Mouse (Mus musculus) granulocyte monocyte progenitor cell, adult 5-6 weeks (primary cell): ENCODE results near the gene Tmem30b. TPM values are rescaled to one million over a fixed set of nuclear protein-coding genes. Genes with fewer than 3 reads are reported as not detected.

Experiments used
- ATAC-seq: replicated peaks from 2 replicates; pipeline ENCODE4 v1.8.0; 2016; ENCODE audit warnings: mild to moderate bottlenecking, moderate TSS enrichment, inconsistent platforms; ENCODE audit not compliant: poor library complexity, severe bottlenecking
- total RNA-seq, 2 experiments: library from RNA; stranded (forward) in 1 of 2; stranded (reverse) in 1 of 2; fragments of 200-712, 200-1000 nt in 1 of 2; fragments of >200 nt in 1 of 2; fragmentation: Nextera tagmentation in 1 of 2; gene quantifications; 2 replicates each; pipeline ENCODE4 v1.2.3; 2014 to 2017

Tmem30b gene
- total RNA-seq (2014; fragmentation: Nextera tagmentation) = not detected in 2 replicates
- not detected in 2 replicates for total RNA-seq (2017)

GRCm38 (mm10) chr12:73546086-73546711, at the start of gene Tmem30b:
TSS of gene Tmem30b (minus strand) at chr12:73546392.
- ATAC-seq = peak; percentile 26; the same call in 1 of the 2 replicates

- ATAC-seq = no peak
Observed at GRCm38 (mm10) chr12:73595226-73595625, 49.0 kb upstream of the Tmem30b start.

GRCm38 (mm10) chr12:73594177-73594745, 48.1 kb upstream of the Tmem30b start:
- peak; percentile 77 for ATAC-seq

GRCm38 (mm10) chr12:73593021-73593798, 47.0 kb upstream of the Tmem30b start:
- ATAC-seq = peak; percentile 76

GRCm38 (mm10) chr12:73591625-73592024, 45.4 kb upstream of the Tmem30b start:
- ATAC-seq = no peak

GRCm38 (mm10) chr12:73590627-73591276, 44.6 kb upstream of the Tmem30b start:
- no peak for ATAC-seq

- no peak for ATAC-seq
Observed at GRCm38 (mm10) chr12:73587262-73587661, 41.1 kb upstream of the Tmem30b start.

- ATAC-seq = no peak
Observed at GRCm38 (mm10) chr12:73585850-73586249, 39.7 kb upstream of the Tmem30b start.

- 0 out of 2 replicates have a peak, but pooled peaks have one; percentile 20 for ATAC-seq
Observed at GRCm38 (mm10) chr12:73585241-73585801, 39.1 kb upstream of the Tmem30b start.

GRCm38 (mm10) chr12:73584610-73585240, 38.5 kb upstream of the Tmem30b start, which contains the start of gene Prkch:
TSS of gene Prkch (plus strand) at chr12:73584796.
- peak; percentile 92 for ATAC-seq

- no peak for ATAC-seq
Observed at GRCm38 (mm10) chr12:73583813-73584609, 37.8 kb upstream of the Tmem30b start.

- no peak for ATAC-seq
Observed at GRCm38 (mm10) chr12:73583318-73583717, 37.1 kb upstream of the Tmem30b start.

- no peak for ATAC-seq
Observed at GRCm38 (mm10) chr12:73580811-73581210, 34.6 kb upstream of the Tmem30b start.

GRCm38 (mm10) chr12:73578141-73578540, 31.9 kb upstream of the Tmem30b start:
- ATAC-seq = 0 out of 2 replicates have a peak, but pooled peaks have one; percentile 53

- ATAC-seq = peak; percentile 54
Observed at GRCm38 (mm10) chr12:73574632-73575031, 28.4 kb upstream of the Tmem30b start.

GRCm38 (mm10) chr12:73565620-73565969, 19.4 kb upstream of the Tmem30b start:
- 0 out of 2 replicates have a peak, but pooled peaks have one; percentile 12 for ATAC-seq

GRCm38 (mm10) chr12:73564795-73565619, 18.8 kb upstream of the Tmem30b start:
- ATAC-seq = peak; percentile 30; the same call in 1 of the 2 replicates

- ATAC-seq = no peak
Observed at GRCm38 (mm10) chr12:73564176-73564575, 18.0 kb upstream of the Tmem30b start.
